Mouse (Mus musculus) heart, adult 2 months (tissue): ENCODE results near the gene Aacs.

Source experiments
- CTCF ChIP-seq: fragments of 200-600 bp; IDR thresholded peaks from 2 replicates; pipeline ENCODE4 v1.8.1; 2022; ENCODE audit warnings: antibody characterized with exemption, mild to moderate bottlenecking, moderate library complexity
- EP300 ChIP-seq: fragments of 200-500 bp; IDR thresholded peaks from 2 replicates; pipeline ENCODE4 v1.6.1; 2011; ENCODE audit warnings: low read depth, low read length, control low read depth; ENCODE audit not compliant: insufficient read depth
- POLR2A ChIP-seq: fragments of 200-500 bp; IDR thresholded peaks from 2 replicates; pipeline ENCODE4 v1.6.1; 2011; ENCODE audit warnings: mild to moderate bottlenecking, low read depth, low read length, control low read depth; ENCODE audit not compliant: insufficient read depth

DNA sequence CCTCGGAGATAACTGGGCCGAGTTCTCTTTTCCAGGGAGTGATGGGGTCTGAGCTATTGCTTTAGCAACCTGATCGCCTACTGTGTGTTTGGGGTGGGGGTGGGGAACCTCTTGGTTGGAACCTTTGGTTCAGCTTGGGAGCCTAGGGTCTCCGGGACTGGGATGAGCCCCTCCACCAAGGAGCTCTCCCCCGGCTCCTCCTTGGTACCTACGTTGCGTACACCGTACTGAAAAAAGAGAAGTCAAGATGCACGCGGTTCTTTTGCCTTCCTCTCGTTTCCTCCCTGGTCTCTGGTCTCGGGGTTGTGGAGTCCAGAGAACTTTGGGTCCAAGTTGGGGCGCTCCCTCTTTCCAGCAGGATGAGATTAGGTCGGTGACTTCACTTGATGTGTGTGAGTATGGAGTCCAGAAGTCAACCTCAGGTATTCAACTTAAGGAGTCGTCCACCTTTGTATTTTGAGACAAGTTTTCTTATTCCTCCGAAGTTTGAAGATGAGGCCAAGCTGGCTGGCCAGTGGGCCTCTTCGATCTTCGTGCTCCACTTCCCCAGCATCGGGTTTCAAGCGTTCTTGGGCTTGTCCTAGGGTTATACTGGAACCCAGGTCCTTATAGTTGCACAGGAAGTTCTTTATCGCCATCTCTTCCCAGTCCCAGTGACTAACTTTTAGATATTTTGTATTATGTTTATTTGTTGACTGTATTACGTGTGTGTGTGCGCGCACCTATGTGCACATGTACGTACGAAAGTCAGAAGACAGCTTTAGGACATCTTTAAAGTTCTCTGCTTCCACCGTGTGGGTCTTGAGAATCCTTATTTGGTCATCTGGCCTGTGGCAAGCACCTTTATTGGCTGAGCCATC lies 33.2 kb upstream of the Aacs start:
- TF ChIP-seq CTCF (no peak), POLR2A (no peak), EP300 (no peak)
